Mouse (Mus musculus) layer of hippocampus, adult 9-10 months (tissue): ENCODE measurements around the gene Myh15.
A peak's percentile ranks its signal among the peaks of the same experiment; 100 is the strongest.
"Not testable (repeated sequence)": the region's sequence is repeated elsewhere in the genome, so short reads cannot be mapped to it uniquely, and the experiment has no call there.

Experiments
- DNase-seq: peaks from one replicate; pipeline ENCODE4 v3.0.0; 2022; ENCODE audit warnings: low spot score

The Myh15 gene

GRCm38 (mm10) chr16:49057186-49057585 lies at the start of gene Myh15:
TSS of gene Myh15 (plus strand) at chr16:49057486.
- no peak for DNase-seq

GRCm38 (mm10) chr16:49016620-49017332 lies 40.5 kb upstream of the Myh15 start:
- peak; percentile 44 for DNase-seq

DNA sequence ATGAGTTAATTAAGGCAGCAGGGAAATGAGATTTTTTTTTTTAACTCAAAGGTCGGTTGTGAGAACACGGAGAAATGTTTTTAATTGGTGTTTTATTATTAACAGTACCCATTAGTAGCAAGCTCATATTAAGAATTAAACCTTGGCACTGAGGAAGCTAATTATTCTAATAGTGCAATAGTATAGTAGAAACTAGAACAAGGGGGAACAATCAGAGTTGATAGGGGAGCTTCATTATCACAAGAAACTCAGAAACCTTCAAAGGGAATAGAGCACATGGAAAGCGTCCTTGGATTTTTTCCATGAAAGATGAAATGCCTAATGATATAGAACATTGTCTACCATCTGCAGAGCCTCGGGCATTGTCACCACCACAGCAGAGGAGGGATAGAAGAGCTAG lies 21.4 kb upstream of the Myh15 start:
- no peak for DNase-seq

DNA sequence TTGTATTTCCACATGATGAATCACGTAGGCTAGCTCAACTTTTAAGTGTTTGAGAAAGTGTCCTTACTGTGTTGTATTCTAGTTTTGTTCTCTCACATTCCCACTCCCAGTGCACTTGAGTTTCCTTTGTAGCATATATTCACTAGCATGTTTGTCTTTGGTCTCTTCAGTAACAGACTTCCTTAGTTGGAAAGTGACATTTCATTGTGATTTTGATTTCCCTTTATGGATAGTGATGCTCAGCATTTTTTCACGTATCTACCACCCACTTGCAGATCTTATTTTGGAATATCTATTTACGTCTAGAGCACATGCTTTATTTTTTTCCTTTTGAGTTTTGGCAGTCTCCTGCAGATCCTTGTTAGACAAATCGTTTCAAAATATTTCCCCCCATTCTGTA lies 19.5 kb upstream of the Myh15 start:
- DNase-seq: no peak

DNA sequence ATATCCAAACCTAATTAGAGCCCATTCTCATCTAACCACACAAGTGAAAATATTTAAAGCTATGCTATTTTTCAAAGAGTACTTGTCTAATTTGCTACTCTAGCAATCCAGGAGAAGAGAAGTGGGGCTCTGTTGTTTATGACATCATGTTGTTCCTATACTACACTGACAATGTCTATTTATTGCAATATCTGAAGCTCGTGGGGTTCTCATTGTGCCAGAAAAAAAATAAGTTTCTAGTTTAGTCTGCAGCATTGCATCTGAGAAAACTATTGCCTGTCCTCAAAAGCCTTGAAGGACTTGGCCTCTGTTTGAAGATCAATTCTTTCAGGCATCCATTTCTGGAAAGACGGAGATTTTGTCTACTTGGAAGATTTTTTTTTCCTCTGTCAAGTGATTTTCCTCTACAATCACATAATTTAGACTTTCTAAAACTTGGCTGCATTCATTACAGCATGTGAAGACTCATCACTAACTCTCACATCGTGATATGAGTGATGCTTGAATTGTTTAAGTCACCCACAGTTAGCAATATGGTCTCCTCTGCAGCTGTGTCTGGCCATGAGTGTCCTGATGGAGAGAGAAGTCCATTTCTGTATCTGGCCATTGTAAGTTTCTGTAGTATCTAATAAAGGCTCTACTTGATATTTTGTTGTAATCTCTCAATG lies 16.6 kb upstream of the Myh15 start:
- no peak for DNase-seq

- DNase-seq: no peak
Observed at GRCm38 (mm10) chr16:49049214-49049613, 8.1 kb upstream of the Myh15 start.

DNA sequence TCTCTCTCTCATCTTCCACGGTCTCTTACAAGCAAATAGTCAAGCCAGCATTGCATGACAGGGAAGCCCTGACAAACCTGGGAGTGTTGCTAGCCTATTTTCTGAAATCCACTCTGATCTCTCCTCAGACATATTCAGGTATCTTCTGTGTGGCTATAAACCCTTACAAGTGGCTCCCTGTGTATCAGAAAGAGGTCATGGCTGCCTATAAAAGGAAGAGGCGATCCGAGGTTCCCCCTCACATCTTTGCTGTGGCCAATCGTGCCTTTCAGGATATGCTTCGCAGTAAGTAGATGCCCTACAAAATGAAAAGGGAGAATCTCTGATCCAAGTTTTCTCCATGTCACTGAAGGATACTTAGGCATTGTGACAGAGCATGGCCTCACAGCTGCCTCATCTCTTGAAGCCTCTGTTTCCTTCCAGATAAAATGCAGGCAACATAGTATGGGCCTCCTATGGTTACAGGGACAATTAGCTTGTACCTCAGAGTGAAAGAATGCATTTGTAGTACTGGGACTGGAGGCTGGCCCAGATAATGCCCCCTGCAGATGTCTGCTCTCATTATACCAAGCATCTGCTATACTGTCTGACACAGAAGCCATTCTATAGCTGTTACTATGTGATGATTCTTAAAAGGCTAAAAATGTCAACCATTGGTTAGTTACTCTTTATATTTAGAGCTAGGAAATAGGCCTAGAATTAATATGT lies 12.1 kb downstream of the Myh15 start:
- DNase-seq: no peak

DNA sequence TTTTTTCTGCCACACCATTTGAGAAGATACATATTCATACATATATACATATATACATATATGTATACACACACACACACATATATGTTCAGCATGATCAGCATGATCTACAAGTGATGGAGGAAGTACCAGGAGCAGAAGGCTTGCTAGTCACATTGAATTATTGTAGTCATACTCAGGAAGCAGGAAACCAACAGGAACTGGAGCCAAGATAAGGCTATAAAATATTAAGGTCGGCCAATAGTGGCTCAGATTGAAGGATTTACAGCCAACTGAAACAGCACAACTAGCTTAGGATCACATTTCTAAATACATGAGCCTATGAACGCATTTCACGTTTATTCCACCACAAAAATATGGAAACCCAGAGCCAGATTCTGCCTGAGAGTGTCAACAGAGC lies 14.0 kb downstream of the Myh15 start:
- DNase-seq: no peak

DNA sequence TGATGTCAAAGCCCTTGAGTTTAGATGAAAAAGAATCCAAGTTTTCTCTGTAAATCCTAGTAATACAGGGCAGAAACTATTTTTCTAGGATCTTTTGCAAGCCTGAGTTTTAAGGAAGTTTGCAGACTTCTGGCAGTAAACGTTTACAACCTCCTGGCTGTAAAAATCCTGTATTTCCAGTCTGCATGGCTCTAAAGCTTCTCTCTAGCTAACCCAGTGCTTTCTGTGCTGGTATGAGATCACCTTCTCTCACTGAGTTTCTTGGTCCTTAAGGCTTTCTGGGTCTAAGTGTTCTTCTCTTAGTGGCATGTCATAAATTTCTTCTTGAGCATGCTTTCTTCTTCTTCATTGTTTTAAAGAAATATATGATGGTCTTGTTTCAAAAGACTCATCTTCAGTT lies 70.7 kb downstream of the Myh15 start:
- DNase-seq: no peak

DNA sequence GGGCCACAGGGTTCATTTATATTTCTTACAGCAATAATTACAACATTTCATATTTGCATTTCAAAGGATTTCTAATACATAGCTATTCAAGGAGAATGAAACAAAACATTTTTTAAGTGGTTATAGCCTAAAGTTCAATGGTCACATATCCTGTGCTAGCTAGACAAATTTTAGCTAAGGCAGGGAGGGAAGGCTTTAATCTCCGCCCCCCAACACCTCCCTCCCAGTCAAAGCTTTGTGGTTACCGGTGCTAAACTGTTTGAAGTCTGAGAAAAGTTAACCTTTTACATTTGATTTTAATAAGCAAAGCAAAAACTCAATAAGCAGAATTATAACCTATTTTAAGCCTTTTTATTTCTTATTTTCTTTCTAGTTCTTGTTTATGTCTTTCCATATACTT lies 98.9 kb downstream of the Myh15 start:
- DNase-seq: no peak

DNA sequence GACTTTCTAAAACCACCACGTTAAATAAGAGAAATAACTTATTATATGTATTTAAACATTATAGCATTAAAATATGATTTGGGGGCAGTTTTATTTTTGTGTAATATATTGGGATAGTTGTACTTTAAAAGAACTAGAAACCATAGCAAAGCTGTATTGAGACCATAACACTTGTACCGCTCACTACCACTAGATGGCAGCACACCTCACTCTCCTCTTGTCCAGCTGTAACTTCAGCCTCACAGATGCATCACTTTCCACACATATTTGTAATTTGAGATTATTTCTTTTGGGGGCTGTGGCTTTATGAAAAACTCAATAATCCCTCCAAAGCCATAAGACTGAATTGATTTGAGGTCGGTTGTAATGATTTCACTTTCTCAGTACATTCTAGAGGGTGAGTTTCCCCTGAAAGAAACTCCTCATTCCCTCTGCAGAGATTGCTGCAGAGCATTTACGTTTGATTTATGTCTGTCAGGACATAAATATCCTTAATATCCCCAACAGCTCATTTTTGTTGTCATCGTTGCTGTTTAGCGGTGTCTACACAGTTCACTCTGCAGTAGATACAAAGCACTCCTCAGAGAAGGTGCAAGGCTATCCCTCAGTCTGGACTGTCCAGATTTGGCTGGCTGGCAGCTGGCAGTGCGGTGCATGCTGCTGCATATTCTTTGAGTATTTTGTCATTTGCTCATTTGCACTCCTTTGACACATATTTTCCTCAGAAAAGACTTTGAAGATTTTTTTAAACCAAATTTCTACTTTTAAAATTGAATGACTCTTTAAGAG lies 107.3 kb downstream of the Myh15 start:
- peak; percentile 48 for DNase-seq

- no peak for DNase-seq
Observed at GRCm38 (mm10) chr16:49165728-49166127, 108.4 kb downstream of the Myh15 start.

GRCm38 (mm10) chr16:49167325-49167724 lies 110.0 kb downstream of the Myh15 start:
- DNase-seq: no peak

DNA sequence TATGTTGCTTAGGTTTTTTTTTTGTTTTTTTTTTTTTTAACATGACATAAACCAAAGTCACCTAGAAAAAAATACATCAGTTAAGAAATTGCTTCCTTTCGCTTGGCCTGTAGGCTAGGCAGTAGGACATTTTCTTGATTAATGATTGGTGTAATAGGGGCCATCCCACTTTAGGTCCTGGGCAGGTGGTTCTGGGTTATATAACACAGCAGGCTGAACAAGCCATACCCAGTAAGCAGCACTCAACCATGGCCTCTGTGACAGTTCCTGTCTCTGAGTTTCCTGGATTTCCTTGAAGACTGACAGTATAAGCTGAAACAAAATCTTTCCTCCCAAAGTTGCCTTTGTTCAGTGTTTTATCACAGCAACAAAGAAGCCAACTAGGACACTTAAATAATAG lies 117.8 kb downstream of the Myh15 start:
- no peak for DNase-seq

DNA sequence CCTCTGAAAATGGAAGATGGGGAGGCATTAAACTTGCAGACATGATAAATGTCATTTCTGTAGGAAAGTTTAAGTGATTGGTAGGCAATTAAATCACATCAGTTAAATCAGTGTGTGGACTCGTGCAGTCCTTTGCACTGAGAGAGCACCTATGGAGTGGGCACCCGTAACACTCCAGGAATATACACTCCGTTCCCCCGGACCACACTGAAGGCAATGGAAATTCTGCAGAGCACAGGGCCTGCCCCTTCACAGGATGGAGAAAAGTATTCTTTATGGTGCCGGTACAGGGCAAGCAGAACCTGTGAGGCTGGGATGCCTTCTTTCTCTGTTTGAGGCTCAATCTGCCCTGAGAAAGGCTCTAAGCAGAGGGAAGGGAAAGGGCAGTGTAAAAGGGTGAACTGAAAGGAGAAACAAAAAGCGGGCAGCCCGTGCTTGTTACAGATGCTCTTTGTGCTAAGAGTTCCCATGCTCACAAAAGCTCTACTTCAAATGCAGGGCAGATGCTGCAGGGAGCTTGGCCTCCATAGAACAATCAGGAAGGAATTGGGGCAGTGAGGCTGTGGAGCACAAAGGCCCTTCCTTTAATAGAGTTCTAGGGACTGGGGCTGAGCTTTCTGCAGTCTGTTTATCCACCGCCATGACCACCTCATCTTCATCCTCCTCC lies 118.6 kb downstream of the Myh15 start:
- DNase-seq: no peak

- no peak for DNase-seq
Observed at GRCm38 (mm10) chr16:49193521-49193920, 136.2 kb downstream of the Myh15 start.

DNA sequence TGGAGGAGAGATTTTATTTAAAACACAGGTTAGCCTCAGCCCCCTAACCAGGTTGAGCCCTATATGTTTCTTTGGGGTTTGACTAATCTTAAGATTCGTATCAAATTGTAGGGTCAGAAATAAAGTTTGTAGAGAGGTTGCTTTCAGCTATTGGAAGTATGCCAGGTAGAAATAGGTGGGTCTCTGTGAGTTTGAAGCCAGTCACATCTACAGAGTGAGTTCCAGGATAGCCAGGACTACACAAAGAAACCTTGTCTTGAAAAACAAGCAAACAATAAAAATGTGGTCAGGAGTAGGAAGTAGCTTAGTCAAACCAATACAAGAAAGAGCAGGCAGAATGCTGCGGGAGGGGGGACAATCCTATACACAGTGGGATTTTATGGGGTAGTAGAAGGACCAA lies 136.7 kb downstream of the Myh15 start:
- no peak for DNase-seq

GRCm38 (mm10) chr16:49196290-49196689 lies 139.0 kb downstream of the Myh15 start:
- DNase-seq: no peak

DNA sequence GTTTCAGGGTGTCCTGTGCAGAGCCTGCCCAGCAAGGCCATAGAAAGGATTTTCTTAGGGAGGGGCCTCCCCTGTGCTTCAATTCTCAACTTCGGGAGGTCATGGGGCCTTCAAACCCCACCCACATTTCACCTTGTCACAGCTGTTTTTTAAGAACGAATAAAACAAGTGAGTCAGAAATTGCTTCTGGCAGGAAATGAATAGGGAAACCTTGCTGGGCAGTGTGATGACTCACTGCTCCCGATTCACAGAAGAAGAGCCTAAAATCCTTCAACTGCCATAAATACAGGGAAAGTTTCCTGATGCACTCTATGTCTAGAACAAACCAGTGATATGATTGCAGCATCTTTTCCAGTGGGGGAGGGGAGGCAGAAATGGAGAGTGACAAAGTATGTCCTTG lies 140.7 kb downstream of the Myh15 start:
- DNase-seq: no peak

DNA sequence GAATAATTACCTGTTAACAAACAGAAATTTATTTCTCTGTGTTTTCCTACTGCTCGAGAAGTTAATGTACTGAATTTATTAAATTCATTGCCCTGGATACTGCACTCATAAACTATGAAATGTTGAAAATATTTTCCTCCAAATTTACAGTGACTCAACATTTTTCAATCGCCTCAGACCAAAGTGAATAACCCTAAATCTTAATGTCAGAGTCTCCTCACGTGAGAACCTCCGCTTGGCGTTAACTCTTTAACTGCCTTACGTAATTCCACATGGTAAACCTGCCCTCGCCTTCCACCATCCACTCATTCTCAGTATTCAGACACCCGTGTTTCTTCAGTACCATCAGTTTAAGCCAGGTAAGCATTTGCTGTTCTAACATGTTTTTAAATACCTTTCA lies 166.4 kb downstream of the Myh15 start:
- DNase-seq: no peak

DNA sequence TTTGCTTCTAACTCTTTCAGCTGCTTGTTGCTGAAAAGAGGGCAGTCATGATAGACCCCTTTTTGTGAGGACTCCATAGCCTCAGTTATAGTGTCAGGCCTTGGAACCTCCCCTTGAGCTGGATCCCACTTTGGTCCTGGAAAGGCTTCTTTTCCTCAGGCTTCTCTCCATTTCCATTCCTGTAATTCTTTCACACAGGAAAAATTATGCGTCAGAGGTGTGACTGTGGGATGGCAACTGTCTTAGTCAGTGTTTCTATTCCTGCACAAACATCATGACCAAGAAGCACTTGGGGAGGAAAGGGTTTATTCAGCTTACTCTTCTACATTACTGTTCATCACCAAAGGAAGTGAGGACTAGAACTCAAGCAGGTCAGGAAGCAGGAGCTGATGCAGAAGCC lies 186.2 kb downstream of the Myh15 start:
- not testable (repeated sequence) for DNase-seq
